Mouse (Mus musculus) CH12.LX (cell line): ENCODE data around the gene Gstm6.

ENCODE experiments used
- CHD1 ChIP-seq: IDR thresholded peaks from 2 replicates; pipeline ENCODE4 v1.6.1; 2012; ENCODE audit warnings: low read depth, low read length, improper control_type of control experiment, inconsistent platforms
- CHD2 ChIP-seq: IDR thresholded peaks from 2 replicates; pipeline ENCODE4 v1.6.1; 2011; ENCODE audit warnings: low read length, improper control_type of control experiment
- CTCF ChIP-seq, 2 experiments: IDR thresholded peaks in 1 of 2; conservative IDR thresholded peaks in 1 of 2; 2 replicates each; pipeline ENCODE4 v1.5.1; 2011 to 2012; ENCODE audit warnings: low read depth in 2 of 2, low read length in 2 of 2, improper control_type of control experiment in 1 of 2, inconsistent platforms in 1 of 2, mild to moderate bottlenecking in 1 of 2, moderate library complexity in 1 of 2
- E2F4 ChIP-seq: IDR thresholded peaks from 2 replicates; pipeline ENCODE4 v1.6.1; 2011; ENCODE audit warnings: low read depth, low read length, improper control_type of control experiment; ENCODE audit not compliant: insufficient replicate concordance
- GABPA ChIP-seq: IDR thresholded peaks from 2 replicates; pipeline ENCODE4 v1.6.1; 2012; ENCODE audit warnings: low read depth, low read length, improper control_type of control experiment, inconsistent platforms; ENCODE audit not compliant: insufficient replicate concordance
- IRF4 ChIP-seq: IDR thresholded peaks from 2 replicates; pipeline ENCODE4 v1.6.1; 2014; ENCODE audit warnings: low read depth, mild to moderate bottlenecking, inconsistent platforms, low read length, improper control_type of control experiment
- KAT2A ChIP-seq: IDR thresholded peaks from 2 replicates; pipeline ENCODE4 v1.6.1; 2012; ENCODE audit warnings: low read length, improper control_type of control experiment, inconsistent platforms; ENCODE audit not compliant: insufficient replicate concordance
- MAX ChIP-seq: IDR thresholded peaks from 2 replicates; pipeline ENCODE4 v1.6.1; 2011; ENCODE audit warnings: low read length, improper control_type of control experiment
- MYC ChIP-seq: IDR thresholded peaks from 2 replicates; pipeline ENCODE4 v1.6.1; 2011; ENCODE audit warnings: low read depth, mild to moderate bottlenecking, improper control_type of control experiment, low read length
- POLR2A ChIP-seq: IDR thresholded peaks from 2 replicates; pipeline ENCODE4 v1.6.1; 2011; ENCODE audit warnings: low read depth, mild to moderate bottlenecking, improper control_type of control experiment, low read length
- RAD21 ChIP-seq: IDR thresholded peaks from 2 replicates; pipeline ENCODE4 v1.6.1; 2011; ENCODE audit warnings: low read depth, mild to moderate bottlenecking, low read length, improper control_type of control experiment, moderate library complexity
- TBP ChIP-seq: conservative IDR thresholded peaks from 2 replicates; pipeline ENCODE4 v1.6.1; 2011; ENCODE audit warnings: low read depth, low read length, improper control_type of control experiment
- USF2 ChIP-seq: conservative IDR thresholded peaks from 2 replicates; pipeline ENCODE4 v1.6.1; 2011; ENCODE audit warnings: low read depth, low read length, improper control_type of control experiment

- TF ChIP-seq E2F4 = no peak
- no peak for TF ChIP-seq CTCF (conservative IDR thresholded peaks at IDR 0.05 in 1 of 2, IDR thresholded peaks at IDR 0.05 in 1 of 2; ENCODE audit: low read depth in 2 of 2, low read length in 2 of 2)
- no peak for TF ChIP-seq POLR2A
- TF ChIP-seq GABPA = no peak
- no peak for TF ChIP-seq TBP
- TF ChIP-seq MAX = no peak
- TF ChIP-seq MYC = no peak
- TF ChIP-seq USF2 = no peak
- no peak for TF ChIP-seq KAT2A
- no peak for TF ChIP-seq CHD1
- no peak for TF ChIP-seq RAD21
- no peak for TF ChIP-seq IRF4
- no peak for TF ChIP-seq CHD2
Measured at GRCm38 (mm10) chr3:107982726-107983125, 39.2 kb upstream of the Gstm6 start.
